Mouse (Mus musculus) midbrain, embryonic 12.5 days (tissue): ENCODE measurements around the gene Smap2. TPM values are rescaled to one million over a fixed set of nuclear protein-coding genes. Genes with fewer than 3 reads are reported as not detected.

ENCODE experiments used
- ATAC-seq: fragments of 200-750 bp; cut with Nextera tagmentation; 2 replicates; pipeline ENCODE4 v1.8.0; 2017; ENCODE audit warnings: low read depth, moderate TSS enrichment, moderate library complexity; ENCODE audit not compliant: low FRiP score
- H3K27ac ChIP-seq: fragments of 300-500 bp; sonication (generic); replicated peaks from 2 replicates; pipeline ENCODE4 v1.5.1; 2016; ENCODE audit warnings: mild to moderate bottlenecking
- H3K27me3 ChIP-seq: fragments of 300-500 bp; sonication (generic); 2 replicates; pipeline ENCODE4 v1.6.1; 2016; ENCODE audit warnings: mild to moderate bottlenecking
- H3K36me3 ChIP-seq: fragments of 300-500 bp; sonication (generic); 2 replicates; pipeline ENCODE4 v1.6.1; 2016
- H3K4me1 ChIP-seq: fragments of 300-500 bp; sonication (generic); 2 replicates; pipeline ENCODE4 v1.6.1; 2016
- H3K4me2 ChIP-seq: fragments of 300-500 bp; sonication (generic); replicated peaks from 2 replicates; pipeline ENCODE4 v1.6.1; 2016; ENCODE audit warnings: mild to moderate bottlenecking, moderate library complexity
- H3K4me3 ChIP-seq: fragments of 300-500 bp; sonication (generic); 2 replicates; pipeline ENCODE4 v1.5.1; 2016; ENCODE audit warnings: mild to moderate bottlenecking
- H3K9ac ChIP-seq: fragments of 300-500 bp; sonication (generic); replicated peaks from 2 replicates; pipeline ENCODE4 v1.6.1; 2016; ENCODE audit warnings: mild to moderate bottlenecking, moderate library complexity
- H3K9me3 ChIP-seq: fragments of 300-500 bp; sonication (generic); 2 replicates; pipeline ENCODE4 v1.6.1; 2016; ENCODE audit warnings: mild to moderate bottlenecking
- WGBS: fragments of 180-500 bp; shearing (Covaris S2); methylation state at CpG from one replicate; pipeline ENCODE4 v1.1.7; 2016; 5-methylcytosine and 5-hydroxymethylcytosine counted together
- polyA plus RNA-seq: library from polyadenylated mRNA; unstranded; fragments of >200 nt; fragmentation: Nextera tagmentation; extraction: Ambion mirVana; gene quantifications from 2 replicates; pipeline ENCODE4 v1.2.1, GENCODE M21; 2016

Smap2 gene
- polyA plus RNA-seq, 1 experiment from 2014 or later: 30.7 TPM

GRCm38 (mm10) chr4:120968486-120968885, 48.6 kb downstream of the Smap2 start:
- Histone ChIP-seq H3K4me3 (no peak overlapping the region), H3K4me1 (no peaks in the 10 kb centered on the region), H3K9ac (no peak overlapping the region), H3K9me3 (no peaks in the 10 kb centered on the region), H3K4me2 (no peak overlapping the region), H3K27ac (no peak overlapping the region), H3K36me3 (peaks cover 45% of the 10 kb centered on the region), H3K27me3 (no peaks in the 10 kb centered on the region)
- ATAC-seq: no peak
- 93% methylated on average over 9 of the region's 9 CpGs for WGBS

GRCm38 (mm10) chr4:120955586-120955985, 61.5 kb downstream of the Smap2 start:
- H3K36me3 ChIP-seq: no peaks in the 10 kb centered on the region
- no peaks in the 10 kb centered on the region for H3K9me3 ChIP-seq
- H3K27ac ChIP-seq: no peak overlapping the region
- WGBS: 96% methylated on average over 1 of the region's 1 CpGs
- no peak overlapping the region for H3K9ac ChIP-seq
- H3K4me2 ChIP-seq: no peak overlapping the region
- no peak overlapping the region for H3K4me3 ChIP-seq
- ATAC-seq: no peak
- H3K4me1 ChIP-seq: peaks cover 11% of the 10 kb centered on the region
- no peaks in the 10 kb centered on the region for H3K27me3 ChIP-seq

- Histone ChIP-seq H3K4me3 (no peak overlapping the region), H3K4me2 (no peak overlapping the region), H3K36me3 (no peaks in the 10 kb centered on the region), H3K9me3 (no peaks in the 10 kb centered on the region), H3K27me3 (no peaks in the 10 kb centered on the region), H3K9ac (no peak overlapping the region), H3K4me1 (peaks cover 11% of the 10 kb centered on the region), H3K27ac (no peak overlapping the region)
- ATAC-seq: no peak
- WGBS: 72% methylated on average over 1 of the region's 1 CpGs
Measured at GRCm38 (mm10) chr4:120953667-120954066, 63.4 kb downstream of the Smap2 start.

GRCm38 (mm10) chr4:120953038-120953437, 64.0 kb downstream of the Smap2 start:
- H3K27ac ChIP-seq: no peak overlapping the region; the same call in 1 of the 2 replicates
- no peak overlapping the region for H3K9ac ChIP-seq
- H3K4me1 ChIP-seq: peaks cover 11% of the 10 kb centered on the region
- H3K9me3 ChIP-seq: no peaks in the 10 kb centered on the region
- no peak overlapping the region for H3K4me3 ChIP-seq
- no peaks in the 10 kb centered on the region for H3K27me3 ChIP-seq
- H3K4me2 ChIP-seq: no peak overlapping the region
- WGBS: 92% methylated on average over 4 of the region's 4 CpGs
- no peaks in the 10 kb centered on the region for H3K36me3 ChIP-seq
- ATAC-seq: no peak

- no peaks in the 10 kb centered on the region for H3K9me3 ChIP-seq
- H3K27me3 ChIP-seq: no peaks in the 10 kb centered on the region
- H3K36me3 ChIP-seq: 0 out of 2 replicates have a peak, but pooled peaks cover 4% of the 10 kb centered on the region
- H3K27ac ChIP-seq: peak overlapping the region; percentile 80
- peaks cover 11% of the 10 kb centered on the region for H3K4me1 ChIP-seq
- peak overlapping the region; percentile 74 for H3K9ac ChIP-seq
- no peak for ATAC-seq
- whole genome bisulfite sequencing: 56% methylated on average over 6 of the region's 6 CpGs
- H3K4me3 ChIP-seq: peak overlapping the region; percentile 81
- H3K4me2 ChIP-seq: peak overlapping the region; percentile 78
Measured at GRCm38 (mm10) chr4:120952163-120952562, 64.9 kb downstream of the Smap2 start.

- Histone ChIP-seq H3K27ac (peak within 1 kb of the TSS; percentile 80), H3K4me1 (peaks cover 11% of the 10 kb centered on the region), H3K27me3 (no peaks in the 10 kb centered on the region), H3K4me3 (peak within 1 kb of the TSS; percentile 81), H3K4me2 (peak within 1 kb of the TSS; percentile 78), H3K9ac (peak within 1 kb of the TSS; percentile 74), H3K36me3 (0 out of 2 replicates have a peak, but pooled peaks cover 5% of the 10 kb centered on the region), H3K9me3 (no peaks in the 10 kb centered on the region)
- peak; percentile 97 for ATAC-seq
- WGBS: under 1% methylated on average over 50 of the region's 60 CpGs
Measured at GRCm38 (mm10) chr4:120951428-120951973, 65.5 kb downstream of the Smap2 start, which contains the start of gene Zfp69. Gene Zfp69, minus strand, starts transcription at chr4:120951699.

GRCm38 (mm10) chr4:120950763-120951427, 66.2 kb downstream of the Smap2 start:
- Histone ChIP-seq H3K36me3 (0 out of 2 replicates have a peak, but pooled peaks cover 5% of the 10 kb centered on the region), H3K4me1 (peaks cover 11% of the 10 kb centered on the region), H3K4me3 (peak overlapping the region; percentile 81), H3K27ac (peak overlapping the region; percentile 80), H3K9ac (peak overlapping the region; percentile 74), H3K4me2 (peak overlapping the region; percentile 78), H3K27me3 (no peaks in the 10 kb centered on the region), H3K9me3 (no peaks in the 10 kb centered on the region)
- no peak for ATAC-seq
- 7% methylated on average over 20 of the region's 20 CpGs for WGBS

- no peak overlapping the region for H3K4me2 ChIP-seq
- 79% methylated on average over 3 of the region's 3 CpGs for WGBS
- no peak overlapping the region for H3K4me3 ChIP-seq
- peaks cover 11% of the 10 kb centered on the region for H3K4me1 ChIP-seq
- H3K9ac ChIP-seq: no peak overlapping the region
- no peak for ATAC-seq
- no peaks in the 10 kb centered on the region for H3K9me3 ChIP-seq
- H3K27ac ChIP-seq: no peak overlapping the region
- 0 out of 2 replicates have a peak, but pooled peaks cover 5% of the 10 kb centered on the region for H3K36me3 ChIP-seq
- H3K27me3 ChIP-seq: no peaks in the 10 kb centered on the region
Measured at GRCm38 (mm10) chr4:120948938-120949337, 68.1 kb downstream of the Smap2 start.

- no peak for ATAC-seq
Measured at GRCm38 (mm10) chr4:120935006-120935405, 82.0 kb downstream of the Smap2 start.

GRCm38 (mm10) chr4:120930736-120931135, 86.3 kb downstream of the Smap2 start:
- no peaks in the 10 kb centered on the region for H3K4me1 ChIP-seq
- H3K27me3 ChIP-seq: no peaks in the 10 kb centered on the region
- H3K4me2 ChIP-seq: no peak overlapping the region
- H3K27ac ChIP-seq: no peak overlapping the region
- H3K9ac ChIP-seq: no peak overlapping the region
- H3K4me3 ChIP-seq: no peak overlapping the region
- WGBS: 95% methylated on average over 18 of the region's 18 CpGs
- ATAC-seq: no peak
- H3K9me3 ChIP-seq: no peaks in the 10 kb centered on the region
- H3K36me3 ChIP-seq: peaks cover 10% of the 10 kb centered on the region; the same call in 1 of the 2 replicates

More at GRCm38 (mm10) chr4:120935006-120935405, 82.0 kb downstream of the Smap2 start:
- Histone ChIP-seq H3K4me3 (no peak overlapping the region), H3K4me1 (no peaks in the 10 kb centered on the region), H3K27me3 (no peaks in the 10 kb centered on the region), H3K4me2 (no peak overlapping the region), H3K36me3 (peaks cover 10% of the 10 kb centered on the region; the same call in 1 of the 2 replicates), H3K9me3 (no peaks in the 10 kb centered on the region), H3K27ac (no peak overlapping the region), H3K9ac (no peak overlapping the region)
- 94% methylated on average over 3 of the region's 3 CpGs for WGBS

GRCm38 (mm10) chr4:120928686-120929085, 88.4 kb downstream of the Smap2 start:
- Histone ChIP-seq H3K4me2 (no peak overlapping the region), H3K4me3 (no peak overlapping the region), H3K36me3 (peaks cover 10% of the 10 kb centered on the region; the same call in 1 of the 2 replicates), H3K27me3 (no peaks in the 10 kb centered on the region), H3K9ac (no peak overlapping the region), H3K4me1 (0 out of 2 replicates have a peak, but pooled peaks cover 2% of the 10 kb centered on the region), H3K27ac (no peak overlapping the region), H3K9me3 (no peaks in the 10 kb centered on the region)
- WGBS: 83% methylated on average over 3 of the region's 3 CpGs
- no peak for ATAC-seq

GRCm38 (mm10) chr4:120925386-120925785, 91.7 kb downstream of the Smap2 start:
- ATAC-seq: peak; percentile 34; the same call in 1 of the 2 replicates
- H3K4me1 ChIP-seq: peaks cover 15% of the 10 kb centered on the region
- WGBS: 23% methylated on average over 3 of the region's 3 CpGs
- peak overlapping the region; percentile 69 for H3K4me3 ChIP-seq
- H3K9ac ChIP-seq: peak overlapping the region; percentile 81
- H3K4me2 ChIP-seq: peak overlapping the region; percentile 66
- H3K9me3 ChIP-seq: no peaks in the 10 kb centered on the region
- peaks cover 24% of the 10 kb centered on the region for H3K36me3 ChIP-seq
- no peaks in the 10 kb centered on the region for H3K27me3 ChIP-seq
- peak overlapping the region; percentile 83 for H3K27ac ChIP-seq
